Mouse (Mus musculus) cerebellum, postnatal 36 days (tissue): ENCODE data around the gene Fam167b.
"Not testable (repeated sequence)": the region's sequence is repeated elsewhere in the genome, so short reads cannot be mapped to it uniquely, and the experiment has no call there.

Experiments
- DNase-seq, 2 experiments: peaks; one replicate each; pipeline ENCODE4 v3.0.0; 2021 to 2022; ENCODE audit warnings: mixed read lengths in 2 of 2

Gene Fam167b

GRCm38 (mm10) chr4:129557256-129557808 lies 21.0 kb downstream of the Fam167b start:
- DNase-seq = no peak

DNA sequence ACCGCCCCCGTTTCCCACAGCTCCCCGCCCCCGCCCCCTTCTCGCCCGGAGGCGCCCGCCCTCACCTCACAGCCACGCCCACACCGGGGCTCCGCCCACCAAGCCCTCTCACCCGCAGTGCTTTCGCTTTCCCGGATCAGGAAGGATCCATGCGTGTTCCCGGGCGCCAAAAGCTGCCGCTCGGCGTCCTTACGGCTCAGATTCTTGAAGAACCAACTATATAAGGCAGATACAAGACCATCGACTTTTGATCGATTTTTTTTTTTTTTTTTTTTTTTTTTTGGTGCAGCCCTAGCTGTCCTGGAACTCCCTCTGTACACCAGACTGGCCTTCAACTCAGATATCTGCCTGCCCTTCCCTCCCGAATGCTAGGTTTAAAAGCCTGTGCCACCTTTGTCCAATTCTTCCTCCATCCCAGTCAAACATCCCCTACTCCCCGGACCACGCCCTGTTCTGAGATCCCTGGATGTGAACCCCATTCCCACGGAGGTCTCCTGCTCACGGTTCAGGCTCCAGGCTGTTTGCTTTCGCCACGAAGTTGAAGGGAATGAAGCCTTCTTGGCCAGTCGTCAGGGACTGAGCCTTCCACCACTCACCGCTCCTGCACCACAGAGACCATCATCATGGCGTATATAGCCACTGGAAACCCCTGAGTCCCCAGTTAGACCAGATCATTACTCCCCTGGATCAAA lies 21.7 kb downstream of the Fam167b start:
- DNase-seq = peak; percentile 70 to 82

DNA sequence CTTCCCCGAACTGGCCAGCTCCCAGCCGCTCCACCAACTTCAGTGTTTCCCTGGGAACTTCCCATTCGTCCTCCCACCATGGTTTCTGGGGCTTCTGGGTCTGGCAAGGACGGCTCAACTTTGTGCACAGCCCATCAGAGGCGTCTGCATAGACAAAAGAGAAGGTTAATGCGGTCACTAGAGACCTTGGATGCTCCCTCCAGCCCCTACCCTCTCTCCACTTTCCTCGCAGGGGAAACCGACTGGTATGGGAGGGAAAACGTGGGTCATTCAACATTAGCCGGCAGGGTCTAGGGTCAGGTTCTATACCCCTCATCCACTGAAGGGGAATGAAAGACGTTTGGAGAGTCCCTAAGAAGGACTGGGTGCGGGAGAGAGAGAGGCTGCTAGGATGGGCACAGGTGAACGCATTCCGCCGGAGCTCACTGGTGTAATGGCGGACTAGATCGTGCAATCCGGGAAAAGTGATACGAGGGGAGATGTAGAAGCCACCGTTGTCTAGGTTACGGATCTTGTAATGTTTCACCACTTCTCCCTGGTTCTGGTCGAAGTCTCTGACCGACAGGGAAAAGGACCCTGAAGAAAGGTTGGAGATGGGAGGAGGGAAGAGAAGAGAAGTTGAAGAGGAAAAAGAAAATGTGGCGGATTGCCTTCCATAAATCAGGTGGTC lies 22.4 kb downstream of the Fam167b start:
- no peak for DNase-seq

- peak; percentile 62 to 63 for DNase-seq
Measured at GRCm38 (mm10) chr4:129555421-129555861, 22.9 kb downstream of the Fam167b start.

- DNase-seq = not testable (repeated sequence)
Measured at GRCm38 (mm10) chr4:129554512-129554911, 23.8 kb downstream of the Fam167b start.

DNA sequence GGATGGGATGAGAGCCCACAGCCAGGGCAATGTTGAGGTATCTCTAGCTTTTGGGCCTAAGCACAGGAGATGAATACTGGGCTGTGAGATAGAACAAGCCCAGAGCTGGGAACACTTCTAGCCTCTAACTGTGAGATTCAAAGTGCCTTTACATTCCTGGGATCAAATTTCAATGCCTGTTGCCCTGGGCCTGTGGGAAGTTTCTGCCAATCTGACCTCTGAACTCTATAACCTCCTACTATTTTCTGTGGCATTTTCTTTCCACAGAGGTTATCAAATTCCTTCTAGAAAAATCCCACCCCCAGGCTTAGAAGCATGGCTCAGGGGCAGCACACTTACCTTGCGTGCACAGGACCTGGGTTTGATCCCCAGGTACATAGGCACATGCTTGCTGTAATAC lies 28.1 kb downstream of the Fam167b start:
- no peak for DNase-seq

GRCm38 (mm10) chr4:129549306-129549705 lies 29.0 kb downstream of the Fam167b start:
- DNase-seq = no peak

GRCm38 (mm10) chr4:129547631-129548030 lies 30.7 kb downstream of the Fam167b start:
- not testable (repeated sequence) for DNase-seq

DNA sequence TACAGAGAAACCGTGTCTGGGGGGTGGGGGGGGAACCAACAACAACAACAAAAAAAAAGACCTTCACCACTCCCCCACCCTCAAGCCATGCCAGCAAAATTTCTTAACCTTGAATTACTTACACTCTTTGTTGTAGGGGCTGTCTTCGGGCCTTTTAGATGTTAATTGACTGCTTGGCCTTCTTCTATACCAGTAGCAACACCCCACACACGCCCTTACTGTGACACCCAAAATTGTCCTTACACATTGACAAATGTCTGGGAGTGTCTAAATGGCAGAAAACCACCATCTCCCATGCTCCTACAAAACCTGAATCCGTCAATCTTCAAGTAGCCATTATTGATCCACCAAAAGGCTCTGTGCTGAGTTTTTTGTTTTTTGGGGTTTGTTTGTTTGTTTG lies 34.2 kb downstream of the Fam167b start:
- no peak for DNase-seq

- peak; percentile 98 to 99 for DNase-seq
Measured at GRCm38 (mm10) chr4:129542592-129543141, 35.7 kb downstream of the Fam167b start, which contains the start of gene Hdac1. Hdac1 (minus strand) TSS chr4:129542713.

DNA sequence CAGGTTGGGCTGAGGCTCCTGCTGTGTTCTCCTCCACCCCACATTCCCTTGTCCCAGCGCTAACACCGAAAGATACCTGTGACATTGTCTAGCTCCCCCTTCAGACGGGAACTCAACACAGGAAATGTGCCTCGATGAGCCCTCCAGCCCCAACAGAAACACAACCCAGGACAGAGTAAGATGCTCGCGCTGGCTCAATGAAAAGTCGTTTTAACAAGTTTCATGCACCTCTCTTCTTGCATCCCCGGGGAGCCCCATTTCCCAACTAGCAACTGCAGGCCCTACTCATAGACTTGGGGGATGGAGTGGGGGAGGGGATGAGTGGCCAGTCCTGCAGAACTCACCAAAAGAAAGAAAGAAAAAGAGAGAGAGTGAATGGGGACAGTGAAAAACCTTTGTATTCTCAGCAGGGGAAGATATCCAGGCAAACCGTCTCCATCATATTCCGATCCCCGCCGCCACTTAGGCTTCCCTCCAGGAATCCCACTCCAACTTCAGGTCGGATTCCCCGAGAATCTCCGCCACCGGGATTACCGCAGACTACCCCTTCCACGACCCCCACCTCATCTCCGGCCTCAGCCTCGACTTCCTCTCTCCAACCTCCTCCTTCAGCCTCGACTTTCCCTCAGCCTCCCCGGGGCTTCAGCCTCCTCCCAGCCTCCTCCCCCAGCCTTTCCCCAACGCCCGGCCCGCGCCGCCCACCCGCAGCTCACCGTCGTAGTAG lies 36.3 kb downstream of the Fam167b start:
- peak; percentile 16 to 26 for DNase-seq

DNA sequence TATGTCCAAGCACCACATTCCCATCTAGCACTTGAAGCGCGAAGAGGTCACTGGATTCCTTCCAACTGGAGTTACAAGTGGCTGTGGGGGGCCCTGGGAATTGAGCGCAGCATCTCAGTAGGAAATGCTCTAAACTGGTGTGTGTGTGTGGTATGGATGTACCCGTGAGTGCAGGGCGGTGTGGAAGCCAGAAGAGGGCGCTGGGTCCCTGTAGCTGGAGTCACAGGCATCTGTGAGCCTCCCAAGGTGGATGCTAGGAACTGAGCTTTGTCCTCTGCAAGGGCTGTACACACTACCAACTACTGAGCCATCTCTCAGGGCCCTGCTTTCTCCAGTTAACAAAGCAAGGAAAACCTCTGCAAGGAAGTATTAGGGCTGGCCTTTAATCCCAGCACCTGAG lies 38.3 kb downstream of the Fam167b start:
- peak; percentile 10 to 14 for DNase-seq

DNA sequence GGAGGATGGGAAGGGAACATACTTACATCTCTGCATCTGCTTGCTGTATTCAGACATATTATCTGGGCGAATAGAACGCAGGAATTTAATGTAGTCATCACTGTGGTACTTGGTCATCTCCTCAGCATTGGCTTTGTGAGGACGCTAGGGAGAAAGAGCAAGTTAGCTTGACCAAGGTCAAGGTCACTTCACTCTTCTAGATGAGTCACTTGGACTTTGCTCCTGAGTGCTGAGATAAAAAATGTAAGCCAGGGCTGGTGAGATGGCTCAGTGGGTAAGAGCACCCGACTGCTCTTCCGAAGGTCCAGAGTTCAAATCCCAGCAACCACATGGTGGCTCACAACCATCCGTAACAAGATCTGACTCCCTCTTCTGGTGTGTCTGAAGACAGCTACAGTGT lies 49.4 kb downstream of the Fam167b start:
- not testable (repeated sequence) for DNase-seq
